Mouse (Mus musculus) C2C12 (cell line): ENCODE measurements around the gene Surf1.

Experiments
- CEBPB ChIP-seq: IDR thresholded peaks from one replicate; pipeline ENCODE4 v1.6.1; 2011; ENCODE audit warnings: low read depth, mild to moderate bottlenecking, control low read depth, moderate library complexity
- CTCF ChIP-seq: IDR thresholded peaks from one replicate; pipeline ENCODE4 v1.5.1; 2011; ENCODE audit not compliant: control insufficient read depth, insufficient read depth, insufficient read length
- MAX ChIP-seq: IDR thresholded peaks from one replicate; pipeline ENCODE4 v1.6.1; 2011; ENCODE audit warnings: mild to moderate bottlenecking, control low read depth
- MYOD1 ChIP-seq: IDR thresholded peaks from one replicate; pipeline ENCODE4 v1.6.1; 2011; ENCODE audit warnings: low read depth; ENCODE audit not compliant: control insufficient read depth, insufficient read length
- MYOG ChIP-seq: IDR thresholded peaks from one replicate; pipeline ENCODE4 v1.6.1; 2011; ENCODE audit not compliant: control insufficient read depth, insufficient read length; ENCODE audit errors: extremely low read depth
- USF1 ChIP-seq: IDR thresholded peaks from one replicate; pipeline ENCODE4 v1.6.1; 2011; ENCODE audit warnings: low read depth, mild to moderate bottlenecking, control low read depth, moderate library complexity

DNA sequence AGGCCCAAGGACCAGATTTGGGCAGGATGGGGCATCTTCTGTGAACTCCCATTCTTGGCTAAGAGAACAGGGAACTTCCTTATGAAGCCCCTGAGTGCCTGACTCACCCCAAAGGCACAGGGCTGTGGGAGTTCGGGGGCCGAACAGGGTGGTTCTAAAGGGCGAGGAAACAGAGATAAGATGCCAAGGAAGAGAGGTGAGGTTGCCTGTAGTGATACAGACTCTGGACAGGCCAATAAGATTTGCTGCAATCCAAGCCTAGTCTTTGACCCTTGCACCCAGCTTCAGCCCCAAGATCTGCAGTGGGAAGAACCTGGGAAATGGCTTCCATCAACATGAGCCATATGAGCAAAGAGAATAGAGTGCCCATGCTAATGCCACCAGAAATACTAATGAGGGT is 26.9 kb upstream of the Surf1 start:
- no peak for TF ChIP-seq CTCF
- TF ChIP-seq CEBPB = no peak
- TF ChIP-seq USF1 = no peak
- no peak for TF ChIP-seq MAX
- no peak for TF ChIP-seq MYOG
- no peak for TF ChIP-seq MYOD1
